Mouse (Mus musculus): Measurements from ENCODE around the gene Hist1h4f. TPM values are rescaled to one million over a fixed set of nuclear protein-coding genes. Genes with fewer than 3 reads are reported as not detected.
"Not testable (repeated sequence)": the region's sequence is repeated elsewhere in the genome, so short reads cannot be mapped to it uniquely, and the experiment has no call there.

The Hist1h4f gene
- 0.84 and 0.88 TPM in 2 replicates for polyA plus RNA-seq (2014; fragmentation: Nextera tagmentation; extraction: Ambion mirVana)

GRCm38 (mm10) chr13:23551146-23551834, at the start of gene Hist1h4f:
TSS of gene Hist1h4f (minus strand) at chr13:23551648.
- H3K9ac ChIP-seq (ENCODE audit: low read depth, low read length) = peak within 1 kb of the TSS; percentile 70
- ATAC-seq (ENCODE audit: low read depth) = peak; percentile 84

GRCm38 (mm10) chr13:23597957-23598356, 46.5 kb upstream of the Hist1h4f start:
- ATAC-seq (ENCODE audit: low read depth) (no peak), DNase-seq (ENCODE audit: low spot score) (peak; percentile 82)
- no peak overlapping the region for H3K4me3 ChIP-seq (ENCODE audit: low read depth, low read length)
- H3K4me2 ChIP-seq (ENCODE audit: low read depth, low read length) = no peak overlapping the region
- no peaks in the 10 kb centered on the region for H3K27me3 ChIP-seq (replicated peaks; ENCODE audit: control insufficient read depth, insufficient read depth, low read length)
- H3K27ac ChIP-seq (replicated peaks; ENCODE audit: low read depth, low read length) = no peak overlapping the region
- H3K9me3 ChIP-seq (ENCODE audit: control insufficient read depth, low read length) = no peaks in the 10 kb centered on the region
- no peaks in the 10 kb centered on the region for H3K4me1 ChIP-seq (ENCODE audit: control insufficient read depth, insufficient read depth, low read length)
- WGBS = 6% methylated on average over 9 of the region's 9 CpGs
- H3K9ac ChIP-seq (ENCODE audit: low read depth, low read length) = no peak overlapping the region
- H3K36me3 ChIP-seq (ENCODE audit: control insufficient read depth, insufficient read depth, low read length) = no peaks in the 10 kb centered on the region

More at GRCm38 (mm10) chr13:23551146-23551834, at the start of gene Hist1h4f:
- H3K36me3 ChIP-seq (ENCODE audit: control insufficient read depth, insufficient read depth, low read length); H3K27me3 ChIP-seq (replicated peaks; ENCODE audit: control insufficient read depth, insufficient read depth, low read length); H3K9me3 ChIP-seq (ENCODE audit: control insufficient read depth, low read length): not testable (repeated sequence)
- under 1% methylated on average over 34 of the region's 47 CpGs for WGBS
- H3K4me1 ChIP-seq (ENCODE audit: control insufficient read depth, insufficient read depth, low read length) = peaks cover 12% of the 10 kb centered on the region; the same call in 1 of the 2 replicates
- peak within 1 kb of the TSS; percentile 47 for H3K4me3 ChIP-seq (ENCODE audit: low read depth, low read length)
- peak within 1 kb of the TSS; percentile 64 for H3K4me2 ChIP-seq (ENCODE audit: low read depth, low read length)
- peak within 1 kb of the TSS; percentile 93 for H3K27ac ChIP-seq (replicated peaks; ENCODE audit: low read depth, low read length)
- peak; percentile 98 for DNase-seq (ENCODE audit: low spot score)

- H3K4me1 ChIP-seq (ENCODE audit: control insufficient read depth, insufficient read depth, low read length) = no peaks in the 10 kb centered on the region
- no peak overlapping the region for H3K4me2 ChIP-seq (ENCODE audit: low read depth, low read length)
- no peak overlapping the region for H3K9ac ChIP-seq (ENCODE audit: low read depth, low read length)
- no peaks in the 10 kb centered on the region for H3K27me3 ChIP-seq (replicated peaks; ENCODE audit: control insufficient read depth, insufficient read depth, low read length)
- WGBS = 78% methylated on average over 7 of the region's 7 CpGs
- no peaks in the 10 kb centered on the region for H3K9me3 ChIP-seq (ENCODE audit: control insufficient read depth, low read length)
- no peak overlapping the region for H3K4me3 ChIP-seq (ENCODE audit: low read depth, low read length)
- DNase-seq (ENCODE audit: low spot score) (no peak), ATAC-seq (ENCODE audit: low read depth) (no peak)
- H3K36me3 ChIP-seq (ENCODE audit: control insufficient read depth, insufficient read depth, low read length) = no peaks in the 10 kb centered on the region
- H3K27ac ChIP-seq (replicated peaks; ENCODE audit: low read depth, low read length) = no peak overlapping the region
These were observed 44.3 kb upstream of the Hist1h4f start for GRCm38 (mm10) chr13:23595622-23596372.

- H3K4me1 ChIP-seq (ENCODE audit: control insufficient read depth, insufficient read depth, low read length) = no peaks in the 10 kb centered on the region
- H3K36me3 ChIP-seq (ENCODE audit: control insufficient read depth, insufficient read depth, low read length) = no peaks in the 10 kb centered on the region
- DNase-seq (ENCODE audit: low spot score) = no peak
- H3K27ac ChIP-seq (replicated peaks; ENCODE audit: low read depth, low read length) = no peak overlapping the region
- H3K27me3 ChIP-seq (replicated peaks; ENCODE audit: control insufficient read depth, insufficient read depth, low read length) = no peaks in the 10 kb centered on the region
- H3K4me3 ChIP-seq (ENCODE audit: low read depth, low read length) = no peak overlapping the region
- H3K9ac ChIP-seq (ENCODE audit: low read depth, low read length) = no peak overlapping the region
- 79% methylated on average over 2 of the region's 2 CpGs for WGBS
- no peak for ATAC-seq (ENCODE audit: low read depth)
- H3K9me3 ChIP-seq (ENCODE audit: control insufficient read depth, low read length) = no peaks in the 10 kb centered on the region
- H3K4me2 ChIP-seq (ENCODE audit: low read depth, low read length) = no peak overlapping the region
These were observed 43.7 kb upstream of the Hist1h4f start for GRCm38 (mm10) chr13:23595185-23595584.

- peak; percentile 27 for DNase-seq (ENCODE audit: low spot score)
- no peaks in the 10 kb centered on the region for H3K4me1 ChIP-seq (ENCODE audit: control insufficient read depth, insufficient read depth, low read length)
- 67% methylated on average over 5 of the region's 5 CpGs for WGBS
- no peak overlapping the region for H3K4me2 ChIP-seq (ENCODE audit: low read depth, low read length)
- no peaks in the 10 kb centered on the region for H3K27me3 ChIP-seq (replicated peaks; ENCODE audit: control insufficient read depth, insufficient read depth, low read length)
- H3K36me3 ChIP-seq (ENCODE audit: control insufficient read depth, insufficient read depth, low read length) = no peaks in the 10 kb centered on the region
- no peak overlapping the region for H3K9ac ChIP-seq (ENCODE audit: low read depth, low read length)
- no peaks in the 10 kb centered on the region for H3K9me3 ChIP-seq (ENCODE audit: control insufficient read depth, low read length)
- peak overlapping the region; percentile 33; the same call in 1 of the 2 replicates for H3K27ac ChIP-seq (replicated peaks; ENCODE audit: low read depth, low read length)
- no peak overlapping the region for H3K4me3 ChIP-seq (ENCODE audit: low read depth, low read length)
- no peak for ATAC-seq (ENCODE audit: low read depth)
These were observed 41.8 kb upstream of the Hist1h4f start for GRCm38 (mm10) chr13:23593051-23593770.

- no peaks in the 10 kb centered on the region for H3K4me1 ChIP-seq (ENCODE audit: control insufficient read depth, insufficient read depth, low read length)
- 67% methylated on average over 7 of the region's 7 CpGs for WGBS
- H3K36me3 ChIP-seq (ENCODE audit: control insufficient read depth, insufficient read depth, low read length) = no peaks in the 10 kb centered on the region
- no peak overlapping the region for H3K9ac ChIP-seq (ENCODE audit: low read depth, low read length)
- no peaks in the 10 kb centered on the region for H3K9me3 ChIP-seq (ENCODE audit: control insufficient read depth, low read length)
- no peaks in the 10 kb centered on the region for H3K27me3 ChIP-seq (replicated peaks; ENCODE audit: control insufficient read depth, insufficient read depth, low read length)
- ATAC-seq (ENCODE audit: low read depth) = no peak
- no peak overlapping the region for H3K4me3 ChIP-seq (ENCODE audit: low read depth, low read length)
- no peak for DNase-seq (ENCODE audit: low spot score)
- no peak overlapping the region for H3K4me2 ChIP-seq (ENCODE audit: low read depth, low read length)
- no peak overlapping the region for H3K27ac ChIP-seq (replicated peaks; ENCODE audit: low read depth, low read length)
These were observed 41.2 kb upstream of the Hist1h4f start for GRCm38 (mm10) chr13:23592614-23593013.

DNA sequence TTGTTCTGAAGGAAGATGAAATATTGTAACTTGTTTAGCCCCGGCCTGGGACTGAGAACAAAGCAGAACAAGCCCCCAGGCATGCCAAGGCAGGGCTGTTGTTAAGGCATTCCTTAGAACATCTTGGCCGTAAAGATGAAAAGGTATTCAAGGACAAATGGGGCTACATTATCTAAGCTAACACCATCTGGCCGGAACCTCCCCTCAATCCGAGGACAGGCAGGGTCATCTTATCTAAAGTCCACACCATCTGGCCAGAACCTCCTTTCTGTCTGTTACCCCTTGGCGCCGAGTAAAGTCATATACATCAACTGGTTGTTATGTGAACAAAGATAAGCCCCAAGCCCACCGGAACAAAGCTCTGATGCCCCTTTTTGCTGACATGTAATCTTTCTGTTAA, 40.4 kb upstream of the Hist1h4f start:
- not testable (repeated sequence) for ATAC-seq (ENCODE audit: low read depth); H3K27me3 ChIP-seq (replicated peaks; ENCODE audit: control insufficient read depth, insufficient read depth, low read length); DNase-seq (ENCODE audit: low spot score); H3K9ac ChIP-seq (ENCODE audit: low read depth, low read length); H3K27ac ChIP-seq (replicated peaks; ENCODE audit: low read depth, low read length); H3K36me3 ChIP-seq (ENCODE audit: control insufficient read depth, insufficient read depth, low read length); H3K4me2 ChIP-seq (ENCODE audit: low read depth, low read length); H3K9me3 ChIP-seq (ENCODE audit: control insufficient read depth, low read length); H3K4me3 ChIP-seq (ENCODE audit: low read depth, low read length); H3K4me1 ChIP-seq (ENCODE audit: control insufficient read depth, insufficient read depth, low read length)
- 85% methylated on average over 7 of the region's 7 CpGs for WGBS

DNA sequence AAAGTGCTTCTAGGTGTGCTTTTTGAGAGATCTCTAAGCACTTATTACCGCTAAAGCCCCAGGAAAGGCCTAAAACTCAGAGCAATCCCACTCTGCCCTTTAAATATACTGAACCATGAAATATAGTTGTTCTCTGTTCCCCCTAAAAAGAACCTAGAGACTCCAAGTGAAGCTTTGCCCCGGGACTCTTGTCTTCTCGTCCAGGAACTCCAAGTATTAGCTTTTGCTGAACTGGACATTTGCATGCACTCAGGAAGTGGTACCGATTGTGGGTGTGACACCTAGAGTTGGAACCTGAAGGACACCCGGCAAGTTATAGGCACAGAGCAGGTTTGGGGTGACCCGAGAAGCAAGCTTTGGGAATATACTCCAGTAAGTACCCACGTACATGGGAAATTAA, 39.8 kb upstream of the Hist1h4f start:
- no peak for DNase-seq (ENCODE audit: low spot score)
- Histone ChIP-seq H3K36me3 (ENCODE audit: control insufficient read depth, insufficient read depth, low read length) (no peaks in the 10 kb centered on the region), H3K27me3 (replicated peaks; ENCODE audit: control insufficient read depth, insufficient read depth, low read length) (no peaks in the 10 kb centered on the region), H3K4me1 (ENCODE audit: control insufficient read depth, insufficient read depth, low read length) (0 out of 2 replicates have a peak, but pooled peaks cover 5% of the 10 kb centered on the region), H3K27ac (replicated peaks; ENCODE audit: low read depth, low read length) (no peak overlapping the region), H3K4me2 (ENCODE audit: low read depth, low read length) (no peak overlapping the region), H3K9me3 (ENCODE audit: control insufficient read depth, low read length) (no peaks in the 10 kb centered on the region), H3K4me3 (ENCODE audit: low read depth, low read length) (no peak overlapping the region), H3K9ac (ENCODE audit: low read depth, low read length) (no peak overlapping the region)
- ATAC-seq (ENCODE audit: low read depth) = no peak
- 94% methylated on average over 7 of the region's 7 CpGs for WGBS
